Mouse (Mus musculus) 3T3-L1 (cell line): Measurements from ENCODE around the gene Cacna2d3.

Experiments
- DNase-seq: peaks from one replicate; pipeline ENCODE4 v3.0.0-alpha.2; 2015; ENCODE audit warnings: low read depth, low spot score

Cacna2d3 gene

GRCm38 (mm10) chr14:29015896-29016295 is 705.8 kb downstream of the Cacna2d3 start:
- no peak for DNase-seq

GRCm38 (mm10) chr14:29014680-29015079 is 707.0 kb downstream of the Cacna2d3 start:
- DNase-seq: no peak

- no peak for DNase-seq
Measured at GRCm38 (mm10) chr14:29013161-29013560, 708.5 kb downstream of the Cacna2d3 start.

GRCm38 (mm10) chr14:29009644-29010043 is 712.0 kb downstream of the Cacna2d3 start:
- DNase-seq: no peak

- DNase-seq: no peak
Measured at GRCm38 (mm10) chr14:29005228-29005840, 716.3 kb downstream of the Cacna2d3 start.

GRCm38 (mm10) chr14:28996569-28996968 is 725.1 kb downstream of the Cacna2d3 start:
- DNase-seq: no peak

- DNase-seq: no peak
Measured at GRCm38 (mm10) chr14:28988211-28988900, 733.3 kb downstream of the Cacna2d3 start.

- peak; percentile 82 for DNase-seq
Measured at GRCm38 (mm10) chr14:28984276-28984675, 737.4 kb downstream of the Cacna2d3 start.

GRCm38 (mm10) chr14:28980482-28980881 is 741.2 kb downstream of the Cacna2d3 start:
- peak; percentile 55 for DNase-seq

- DNase-seq: no peak
Measured at GRCm38 (mm10) chr14:28979230-28979629, 742.4 kb downstream of the Cacna2d3 start.

GRCm38 (mm10) chr14:28972620-28973019 is 749.0 kb downstream of the Cacna2d3 start:
- no peak for DNase-seq

GRCm38 (mm10) chr14:28969247-28969646 is 752.4 kb downstream of the Cacna2d3 start:
- DNase-seq: no peak

GRCm38 (mm10) chr14:28966881-28967280 is 754.8 kb downstream of the Cacna2d3 start:
- DNase-seq: no peak

GRCm38 (mm10) chr14:28961379-28961778 is 760.3 kb downstream of the Cacna2d3 start:
- no peak for DNase-seq

- DNase-seq: no peak
Measured at GRCm38 (mm10) chr14:28959042-28959441, 762.6 kb downstream of the Cacna2d3 start.

GRCm38 (mm10) chr14:28958131-28959015 is 763.3 kb downstream of the Cacna2d3 start:
- DNase-seq: no peak

GRCm38 (mm10) chr14:28955181-28955580 is 766.5 kb downstream of the Cacna2d3 start:
- no peak for DNase-seq

GRCm38 (mm10) chr14:28954588-28954987 is 767.1 kb downstream of the Cacna2d3 start:
- DNase-seq: no peak

- DNase-seq: no peak
Measured at GRCm38 (mm10) chr14:28954086-28954485, 767.6 kb downstream of the Cacna2d3 start.

GRCm38 (mm10) chr14:28953409-28953808 is 768.3 kb downstream of the Cacna2d3 start:
- no peak for DNase-seq

- no peak for DNase-seq
Measured at GRCm38 (mm10) chr14:28950499-28950898, 771.2 kb downstream of the Cacna2d3 start.

- peak; percentile 28 for DNase-seq
Measured at GRCm38 (mm10) chr14:28949785-28950184, 771.9 kb downstream of the Cacna2d3 start.
